Mouse (Mus musculus) intestine, embryonic 16.5 days (tissue): ENCODE measurements around the gene Sec61a2. TPM values are rescaled to one million over a fixed set of nuclear protein-coding genes. Genes with fewer than 3 reads are reported as not detected.

Experiments used
- ATAC-seq: fragments of 200-750 bp; cut with Nextera tagmentation; 2 replicates; pipeline ENCODE4 v1.8.0; 2017; ENCODE audit warnings: moderate TSS enrichment, moderate library complexity
- H3K27ac ChIP-seq: fragments of 300-500 bp; sonication (generic); 2 replicates; pipeline ENCODE4 v1.5.1; 2014; ENCODE audit warnings: mild to moderate bottlenecking, low read length
- H3K27me3 ChIP-seq: fragments of 300-500 bp; sonication (generic); replicated peaks from 2 replicates; pipeline ENCODE4 v1.6.1; 2014; ENCODE audit warnings: low read length, control low read depth, mixed read lengths; ENCODE audit not compliant: control insufficient read depth, insufficient read depth
- H3K36me3 ChIP-seq: fragments of 300-500 bp; sonication (generic); 2 replicates; pipeline ENCODE4 v1.6.1; 2014; ENCODE audit warnings: low read length, control low read depth; ENCODE audit not compliant: control insufficient read depth, insufficient read depth
- H3K4me1 ChIP-seq: fragments of 300-500 bp; sonication (generic); 2 replicates; pipeline ENCODE4 v1.6.1; 2014; ENCODE audit warnings: low read length, control low read depth, mixed read lengths; ENCODE audit not compliant: control insufficient read depth, insufficient read depth
- H3K4me2 ChIP-seq: fragments of 300-500 bp; sonication (generic); 2 replicates; pipeline ENCODE4 v1.6.1; 2014; ENCODE audit warnings: low read depth, low read length, control low read depth
- H3K4me3 ChIP-seq: fragments of 300-500 bp; sonication (generic); 2 replicates; pipeline ENCODE4 v1.5.1; 2014; ENCODE audit warnings: mild to moderate bottlenecking, low read length
- H3K9ac ChIP-seq: fragments of 300-500 bp; sonication (generic); 2 replicates; pipeline ENCODE4 v1.6.1; 2014; ENCODE audit warnings: low read depth, low read length
- H3K9me3 ChIP-seq: fragments of 300-500 bp; sonication (generic); 2 replicates; pipeline ENCODE4 v1.6.1; 2016; ENCODE audit warnings: low read length, control low read depth; ENCODE audit not compliant: control insufficient read depth
- WGBS: fragments of 180-500 bp; shearing (Covaris S2); extraction: QIAGEN DNeasy Blood & Tissue Kit; methylation state at CpG from one replicate; pipeline ENCODE4 v1.1.7; 2014; 5-methylcytosine and 5-hydroxymethylcytosine counted together
- polyA plus RNA-seq: library from polyadenylated mRNA; unstranded; fragments of >200 nt; fragmentation: Nextera tagmentation; extraction: Ambion mirVana; gene quantifications from 2 replicates; pipeline ENCODE4 v1.2.1, GENCODE M21; 2015

The Sec61a2 gene
- polyA plus RNA-seq, 1 experiment from 2014 or later, result 61.8 TPM

GRCm38 (mm10) chr2:5821264-5821663 lies 74.0 kb downstream of the Sec61a2 start:
- Histone ChIP-seq H3K4me3 (no peak overlapping the region), H3K9me3 (no peaks in the 10 kb centered on the region), H3K36me3 (peaks cover 7% of the 10 kb centered on the region; the same call in 1 of the 2 replicates), H3K4me1 (no peaks in the 10 kb centered on the region), H3K9ac (no peak overlapping the region), H3K27me3 (no peaks in the 10 kb centered on the region), H3K27ac (no peak overlapping the region), H3K4me2 (no peak overlapping the region)
- no peak for ATAC-seq
- WGBS, result 85% methylated on average over 10 of the region's 10 CpGs

Other genes with a start within 250 kb of the Sec61a2 start
- gene Camk1d, start 180.9 kb downstream of the Sec61a2 start, polyA plus RNA-seq, result 23.1 and 27.0 TPM in 2 replicates
- gene Nudt5, start 50.4 kb downstream of the Sec61a2 start, polyA plus RNA-seq, result 59.4 and 66.8 TPM in 2 replicates
- 208 and 227 TPM in 2 replicates for gene Cdc123, start 50.3 kb downstream of the Sec61a2 start, polyA plus RNA-seq
- 0.77 and 0.84 TPM in 2 replicates for gene Gm13199, start 32.5 kb downstream of the Sec61a2 start, polyA plus RNA-seq
- gene Dhtkd1, start 47.4 kb upstream of the Sec61a2 start, polyA plus RNA-seq, result 2.3 and 2.4 TPM in 2 replicates
- 7.2 and 7.9 TPM in 2 replicates for gene Upf2, start 56.0 kb upstream of the Sec61a2 start, polyA plus RNA-seq
- gene Proser2, start 234.8 kb upstream of the Sec61a2 start, polyA plus RNA-seq, result 24.0 and 25.9 TPM in 2 replicates